Mouse (Mus musculus) erythroid progenitor cell, adult 5-6 weeks (primary cell): Measurements from ENCODE around the gene Casc3. TPM values are rescaled to one million over a fixed set of nuclear protein-coding genes. Genes with fewer than 3 reads are reported as not detected.

Experiments used
- ATAC-seq: replicated peaks from 2 replicates; pipeline ENCODE4 v1.8.0; 2016; ENCODE audit warnings: moderate number of reproducible peaks, mild to moderate bottlenecking, moderate TSS enrichment, inconsistent platforms; ENCODE audit not compliant: poor library complexity, low FRiP score, severe bottlenecking
- total RNA-seq, 2 experiments: library from RNA; stranded (forward) in 1 of 2; stranded (reverse) in 1 of 2; fragments of 150-400 nt in 1 of 2; fragments of 186-747, 209-891 nt in 1 of 2; gene quantifications; 2 replicates each; pipeline versions ENCODE4 v1.2.3 to v1.2.4; 2015 to 2017; ENCODE audit warnings: low replicate concordance in 2 of 2

Casc3 gene
- total RNA-seq, 2 experiments from 2014 or later: 60.4 to 92.7 TPM

DNA sequence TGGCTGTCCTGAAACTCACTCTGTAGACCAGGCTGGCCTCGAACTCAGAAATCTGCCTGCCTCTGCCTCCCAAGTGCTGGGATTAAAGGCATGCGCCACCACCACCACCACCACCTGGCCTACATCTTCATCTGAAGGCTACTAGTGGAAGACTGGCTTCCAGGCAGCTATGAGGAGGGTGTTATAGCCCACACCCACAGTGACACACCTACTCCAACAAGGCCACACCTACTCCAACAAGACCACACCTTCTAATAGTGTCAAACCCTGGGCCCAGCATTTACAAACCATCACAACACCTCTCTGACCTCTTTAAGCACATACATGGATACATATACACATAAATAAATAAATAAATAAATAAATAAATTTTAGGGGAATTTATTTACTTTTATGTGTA lies 21.4 kb downstream of the Casc3 start:
- ATAC-seq: peak; percentile 58

DNA sequence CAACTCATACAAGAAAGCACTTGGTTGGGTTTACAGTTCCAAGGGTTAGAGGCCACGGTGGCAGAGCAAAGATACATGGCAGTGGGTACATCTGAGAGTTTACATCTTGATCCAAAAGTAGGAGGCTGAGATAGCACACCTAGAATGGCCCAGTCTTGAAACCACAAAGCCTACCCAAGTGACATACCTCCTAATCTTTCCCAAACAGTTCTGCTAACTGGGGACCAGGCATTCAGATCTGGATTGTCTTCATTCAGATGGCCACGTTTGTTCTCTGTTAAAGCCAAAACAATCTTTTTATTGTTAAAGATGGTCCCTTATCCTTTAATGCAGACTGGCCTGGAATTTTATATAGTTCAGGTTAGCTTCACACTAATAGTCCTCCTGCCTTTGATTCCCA lies 23.2 kb downstream of the Casc3 start:
- no peak for ATAC-seq

GRCm38 (mm10) chr11:98829091-98829775 lies 24.5 kb downstream of the Casc3 start:
- ATAC-seq: no peak

DNA sequence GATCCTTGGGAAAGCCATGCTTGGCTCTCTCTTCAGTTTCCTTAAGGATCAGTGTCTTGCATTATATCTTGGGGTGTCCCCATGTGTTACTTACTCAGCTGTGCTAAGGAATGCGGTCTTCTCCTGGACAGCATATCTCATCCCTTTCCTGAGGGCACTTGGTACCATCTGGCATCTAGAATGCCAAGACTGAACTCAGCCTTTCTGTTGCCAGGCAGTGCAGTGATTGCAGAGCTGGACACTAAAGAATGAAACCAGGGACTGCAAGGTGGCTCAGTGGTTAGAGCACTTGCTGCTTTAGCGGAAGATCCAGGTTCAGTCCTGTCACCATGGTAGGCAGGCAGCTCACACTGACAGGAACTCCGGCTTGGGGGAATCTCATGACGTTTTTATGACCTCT lies 25.2 kb downstream of the Casc3 start:
- no peak for ATAC-seq

DNA sequence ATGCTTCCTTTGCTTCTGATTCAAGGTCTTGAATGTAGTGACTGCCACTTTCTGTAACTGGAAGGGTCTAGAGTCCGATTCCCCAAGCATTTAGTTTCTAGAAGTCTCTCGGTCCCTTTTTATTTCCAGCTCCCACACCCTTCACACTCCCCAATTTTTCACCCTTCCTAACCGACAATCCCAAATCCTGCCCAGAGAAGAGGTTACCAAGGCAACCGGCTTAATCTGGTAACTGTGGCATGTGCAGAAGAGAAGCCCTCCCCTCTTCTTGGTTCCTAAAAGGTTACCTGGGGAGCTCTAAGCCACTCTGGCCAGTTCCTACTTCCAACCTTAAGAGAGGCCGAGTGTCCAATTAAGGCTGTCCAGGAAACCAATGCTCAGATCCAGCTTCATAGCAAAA lies 30.6 kb downstream of the Casc3 start:
- ATAC-seq: no peak

- no peak for ATAC-seq
Measured at GRCm38 (mm10) chr11:98835725-98836124, 31.0 kb downstream of the Casc3 start.

- ATAC-seq: 0 out of 2 replicates have a peak, but pooled peaks have one; percentile 13
Measured at GRCm38 (mm10) chr11:98836128-98836527, 31.4 kb downstream of the Casc3 start.

GRCm38 (mm10) chr11:98836651-98837141 lies 32.0 kb downstream of the Casc3 start, which contains the start of gene Rapgefl1:
Rapgefl1 (plus strand) TSS chr11:98836785.
- peak; percentile 89 for ATAC-seq

GRCm38 (mm10) chr11:98837231-98837704 lies 32.6 kb downstream of the Casc3 start:
- no peak for ATAC-seq

- no peak for ATAC-seq
Measured at GRCm38 (mm10) chr11:98837917-98838316, 33.2 kb downstream of the Casc3 start.

- no peak for ATAC-seq
Measured at GRCm38 (mm10) chr11:98838512-98838911, 33.8 kb downstream of the Casc3 start.

DNA sequence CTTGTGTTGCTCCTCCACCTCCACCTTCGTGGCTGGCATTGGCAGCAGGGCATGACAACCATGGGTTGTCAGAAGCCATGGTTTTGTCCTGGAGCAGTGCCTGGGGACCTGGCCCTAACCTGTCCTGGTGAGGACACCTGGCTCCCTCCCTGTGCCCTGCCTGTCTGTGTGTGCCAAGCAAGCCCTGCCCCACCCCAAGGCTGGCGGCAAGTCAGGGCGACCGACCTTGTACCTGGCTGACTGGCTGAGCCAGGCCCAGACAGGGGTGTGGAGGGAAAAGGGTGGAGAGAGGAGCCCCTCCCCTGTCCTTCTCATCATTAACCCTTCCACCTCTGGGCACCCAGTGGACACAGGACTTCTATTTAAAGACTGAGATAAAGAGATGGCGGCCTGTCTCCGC lies 34.7 kb downstream of the Casc3 start:
- ATAC-seq: no peak

GRCm38 (mm10) chr11:98839897-98840296 lies 35.2 kb downstream of the Casc3 start:
- no peak for ATAC-seq

DNA sequence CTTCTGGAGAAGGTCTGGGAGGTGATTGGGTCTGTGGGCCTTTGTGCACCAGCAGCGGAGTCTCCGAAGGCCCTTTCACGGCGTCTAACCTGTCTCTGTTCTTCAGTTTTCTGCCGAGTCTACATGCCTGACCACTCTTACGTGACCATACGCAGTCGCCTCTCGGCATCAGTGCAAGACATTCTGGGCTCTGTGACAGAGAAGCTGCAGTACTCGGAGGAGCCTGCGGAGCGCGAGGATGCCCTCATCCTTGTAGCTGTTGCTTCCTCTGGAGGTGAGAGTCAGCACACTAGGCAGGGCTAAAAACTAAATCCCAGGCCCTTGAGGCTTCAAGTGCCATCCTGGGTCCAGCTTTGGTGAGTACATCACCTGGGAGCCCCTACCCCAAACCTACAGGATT lies 41.3 kb downstream of the Casc3 start:
- ATAC-seq: no peak

DNA sequence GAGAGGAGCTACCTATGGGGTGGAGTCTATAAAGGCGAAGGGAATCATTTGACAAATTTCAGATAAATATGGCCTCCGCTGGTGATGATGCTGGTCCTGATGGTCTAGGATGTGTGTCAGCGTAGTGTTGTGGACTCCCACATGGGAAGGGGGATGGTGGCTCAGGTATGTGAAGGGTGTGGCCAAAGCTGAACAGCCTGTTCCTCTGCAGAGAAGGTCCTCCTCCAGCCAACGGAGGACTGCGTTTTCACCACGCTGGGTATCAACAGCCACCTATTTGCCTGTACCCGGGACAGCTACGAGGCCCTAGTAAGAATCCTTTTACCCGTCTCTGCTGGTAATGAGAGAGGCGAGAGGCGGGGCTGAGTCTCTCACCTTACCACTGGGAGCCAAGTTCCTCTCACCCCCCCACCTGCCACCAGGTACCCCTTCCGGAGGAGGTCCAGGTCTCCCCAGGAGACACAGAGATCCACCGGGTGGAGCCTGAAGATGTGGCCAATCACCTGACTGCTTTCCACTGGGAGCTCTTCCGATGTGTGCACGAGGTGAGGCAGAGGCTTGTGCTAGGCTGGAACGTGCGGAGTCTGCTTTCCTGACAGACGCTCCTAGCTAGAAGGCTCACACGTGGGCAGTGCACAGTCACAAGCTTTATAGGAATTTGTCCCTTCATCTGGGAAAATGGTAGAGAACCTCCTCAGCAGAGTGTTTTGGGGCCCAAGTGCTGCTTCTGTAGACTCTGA lies 42.3 kb downstream of the Casc3 start:
- ATAC-seq: no peak

- ATAC-seq: no peak
Measured at GRCm38 (mm10) chr11:98849196-98849894, 44.6 kb downstream of the Casc3 start.

- ATAC-seq: no peak
Measured at GRCm38 (mm10) chr11:98850100-98851093, 45.7 kb downstream of the Casc3 start.

GRCm38 (mm10) chr11:98854116-98854515 lies 49.4 kb downstream of the Casc3 start:
- ATAC-seq: no peak

- ATAC-seq: no peak
Measured at GRCm38 (mm10) chr11:98854659-98855058, 50.0 kb downstream of the Casc3 start.
